Mouse (Mus musculus): Measurements from ENCODE around the gene Cfap161.

The Cfap161 gene

DNA sequence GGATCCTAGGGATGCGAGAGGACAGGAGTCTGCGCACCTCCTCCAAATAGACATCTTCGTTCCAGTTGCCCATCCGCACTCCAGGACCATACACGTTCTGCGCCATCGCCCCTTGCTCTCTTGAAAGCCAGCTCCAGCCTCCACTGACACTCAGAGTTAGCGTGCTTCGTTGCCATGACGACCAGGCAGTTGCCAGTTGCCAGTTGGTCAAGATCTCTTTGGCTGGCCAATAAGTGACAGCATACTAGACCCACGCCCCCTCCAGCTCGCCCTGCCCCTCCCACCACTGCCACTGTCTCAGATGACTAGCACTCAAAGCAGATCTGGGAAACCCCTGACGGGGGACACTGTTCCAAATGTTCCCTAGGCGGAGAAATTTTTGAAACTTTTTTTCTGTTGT, at the start of gene Cfap161:
Cfap161 (minus strand) TSS at position 176 of the 400 bp plus-strand sequence.
- peak; percentile 76 for DNase-seq (ENCODE audit: low spot score)

DNA sequence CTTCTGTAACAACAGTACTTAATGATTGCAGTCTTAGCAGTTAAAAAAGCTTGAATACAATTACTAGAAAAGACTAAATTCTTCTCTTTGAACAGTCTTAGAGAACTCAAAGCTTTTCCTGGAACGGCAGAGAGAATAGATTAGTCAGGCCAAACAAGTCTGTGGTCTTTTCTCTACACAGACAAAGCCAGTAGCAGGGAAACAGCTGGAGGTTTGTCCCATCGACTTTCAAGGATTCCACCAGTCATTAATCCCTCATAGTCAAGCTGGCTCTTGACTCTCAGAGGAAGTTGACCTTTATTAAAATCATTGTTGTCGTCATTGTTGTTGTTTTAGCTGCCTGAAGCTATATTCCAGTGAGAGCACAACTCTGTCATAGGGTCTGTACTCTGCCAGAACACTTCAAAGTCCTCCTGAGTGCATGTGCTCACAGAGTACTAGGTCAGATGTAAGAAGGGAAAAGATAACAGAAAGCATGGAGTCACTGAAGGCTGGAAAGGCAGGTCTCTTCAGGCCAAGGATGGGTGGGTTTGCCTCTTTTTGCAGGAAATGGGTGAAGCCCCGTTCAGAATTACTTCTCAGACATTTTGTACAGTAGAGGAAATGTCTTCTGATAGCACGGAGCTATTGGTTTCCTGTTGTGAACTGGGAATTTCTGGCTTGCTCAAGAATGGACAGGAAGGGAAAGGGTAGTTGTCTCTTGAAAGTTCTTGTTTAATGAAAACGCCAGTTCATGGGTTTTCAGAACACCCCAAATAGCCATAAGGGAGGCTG, 48.0 kb upstream of the Cfap161 start:
- DNase-seq (ENCODE audit: low spot score): no peak

DNA sequence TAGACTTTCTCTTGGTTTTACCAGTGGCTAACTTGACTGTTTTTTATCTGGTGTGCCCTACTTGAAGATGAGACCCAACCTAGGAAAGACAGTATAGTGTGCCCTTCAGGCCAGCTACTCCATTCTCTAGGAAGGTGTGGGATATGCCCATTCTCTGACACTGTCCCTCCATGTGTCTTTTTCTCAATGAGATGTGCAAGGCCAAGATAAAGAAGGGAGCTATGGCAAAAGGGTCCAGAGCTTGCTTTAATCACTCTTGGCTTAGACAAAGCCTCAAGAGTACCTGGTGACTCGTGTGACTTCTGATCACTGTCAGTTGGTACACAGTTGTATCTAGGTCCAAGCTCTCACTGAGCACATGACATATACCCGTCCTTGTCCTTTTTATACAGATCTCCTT, 45.4 kb upstream of the Cfap161 start:
- DNase-seq (ENCODE audit: low spot score): no peak

DNA sequence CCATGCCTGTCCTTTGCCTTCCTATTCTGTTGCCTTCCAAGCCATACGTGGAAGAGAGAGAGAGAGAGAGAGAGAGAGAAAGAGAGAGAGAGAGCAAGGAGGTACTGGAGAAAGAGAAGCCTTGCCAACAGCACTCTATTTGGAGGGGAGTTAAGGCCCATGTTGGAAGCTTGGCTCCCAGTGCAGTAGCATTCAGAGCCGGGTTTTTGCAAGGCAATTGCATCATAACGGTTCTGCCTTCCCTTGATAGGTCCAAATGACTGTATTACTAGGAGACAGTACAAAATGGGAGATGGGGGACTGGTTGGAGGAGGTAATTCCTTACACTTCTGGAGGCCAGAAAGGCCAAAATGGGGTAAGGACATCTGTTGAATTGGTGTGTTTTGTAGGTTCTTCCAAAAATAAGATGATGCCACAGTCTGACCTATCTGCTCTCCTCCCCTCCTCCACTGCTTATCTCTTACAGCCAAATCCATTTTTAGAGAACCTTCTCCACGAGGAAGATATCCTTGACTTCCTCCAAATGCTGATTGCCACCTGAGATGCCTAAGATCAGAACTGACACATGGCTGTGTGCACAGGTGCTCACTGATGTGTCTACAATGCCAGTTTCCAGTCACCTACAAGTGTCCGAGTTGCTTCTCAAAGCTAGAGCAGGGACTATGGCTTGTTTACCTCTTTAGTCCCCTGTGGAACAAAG, 44.0 kb upstream of the Cfap161 start:
- no peak for DNase-seq (ENCODE audit: low spot score)

DNA sequence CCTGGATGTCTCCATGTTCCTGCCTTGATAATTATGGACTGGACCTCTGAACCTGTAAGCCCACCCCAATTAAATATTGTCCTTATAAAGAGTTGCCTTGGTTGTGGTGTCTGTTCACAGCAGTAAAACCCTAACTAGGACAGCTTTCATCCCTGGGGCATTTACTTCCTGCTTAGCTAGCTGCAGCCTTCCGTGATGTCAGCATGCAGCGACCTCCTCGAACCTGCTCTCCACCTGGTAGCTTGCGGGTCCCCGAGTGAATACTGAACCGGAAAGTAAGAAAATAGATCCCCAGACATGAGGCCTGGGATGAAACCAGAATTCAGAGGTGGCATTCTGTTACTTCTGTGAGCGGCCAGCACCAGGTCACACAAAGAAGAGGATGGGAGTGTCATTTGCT, 34.7 kb upstream of the Cfap161 start:
- no peak for DNase-seq (ENCODE audit: low spot score)

DNA sequence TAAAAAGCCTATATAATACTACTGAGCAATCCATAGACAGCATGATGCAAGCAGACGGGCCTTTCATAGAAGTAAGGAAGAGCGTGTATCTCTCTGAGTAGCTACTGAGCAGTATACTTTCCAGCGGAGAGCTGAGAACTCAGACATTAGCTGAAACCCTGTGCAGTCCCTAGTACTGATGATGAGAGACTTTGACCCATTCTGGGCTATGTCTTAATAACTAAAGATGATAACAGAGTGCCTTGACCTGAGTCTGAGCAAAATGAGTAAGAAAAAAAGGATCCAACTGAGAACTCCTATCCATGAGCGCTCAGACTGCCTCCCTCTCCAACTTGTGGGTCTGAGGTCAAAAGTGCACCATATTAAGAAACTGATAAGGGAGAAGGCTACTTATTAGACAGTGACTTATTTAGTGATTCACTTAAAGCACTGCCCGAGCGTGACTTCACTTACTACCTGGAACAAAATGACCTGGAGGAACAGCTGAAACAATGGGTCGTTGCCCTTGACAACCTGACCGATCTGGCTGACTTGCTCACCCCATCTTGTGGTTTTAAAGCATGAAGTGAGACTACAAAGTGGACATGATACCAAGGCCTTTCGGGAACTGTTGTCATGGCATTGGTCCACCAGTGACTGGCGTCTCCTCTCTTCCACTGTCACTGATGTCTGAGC, 32.9 kb upstream of the Cfap161 start:
- DNase-seq (ENCODE audit: low spot score): no peak

DNA sequence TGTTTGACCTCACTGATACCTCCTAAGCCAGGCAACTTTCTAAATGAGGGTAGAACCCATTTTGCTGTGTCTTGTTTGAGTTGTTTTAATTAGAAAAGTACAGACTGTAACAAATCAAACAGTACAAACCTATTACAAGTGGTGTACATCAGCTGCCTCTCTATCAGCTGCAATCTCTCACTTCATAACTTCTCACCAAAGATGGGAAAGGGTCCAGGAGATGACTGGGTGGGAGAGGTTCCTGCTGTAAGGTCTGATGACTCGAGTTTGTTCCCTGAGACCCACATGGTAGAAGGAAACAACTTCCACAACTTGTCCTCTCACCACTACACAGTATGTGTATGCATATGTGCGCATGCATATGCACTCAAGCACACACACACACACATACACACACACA, 32.1 kb upstream of the Cfap161 start:
- no peak for DNase-seq (ENCODE audit: low spot score)

DNA sequence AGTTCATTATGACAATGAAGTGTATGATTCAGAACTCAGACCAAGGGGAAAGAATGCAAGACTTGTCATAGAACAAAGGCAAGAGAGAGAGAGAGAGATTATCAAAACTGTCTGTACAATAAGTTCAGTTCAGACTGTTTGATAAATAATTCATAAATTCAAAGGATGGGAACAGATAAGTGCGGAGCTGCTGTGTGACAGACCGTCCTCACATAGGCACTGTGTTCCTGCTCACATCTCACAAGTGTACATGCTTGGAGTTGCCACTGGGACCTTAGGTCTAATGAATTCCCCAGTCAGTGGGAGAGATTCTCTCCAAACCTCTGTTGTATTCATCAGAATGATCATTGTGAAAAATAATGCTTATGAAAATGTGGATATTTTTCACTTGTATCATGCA, 27.3 kb upstream of the Cfap161 start:
- no peak for DNase-seq (ENCODE audit: low spot score)

DNA sequence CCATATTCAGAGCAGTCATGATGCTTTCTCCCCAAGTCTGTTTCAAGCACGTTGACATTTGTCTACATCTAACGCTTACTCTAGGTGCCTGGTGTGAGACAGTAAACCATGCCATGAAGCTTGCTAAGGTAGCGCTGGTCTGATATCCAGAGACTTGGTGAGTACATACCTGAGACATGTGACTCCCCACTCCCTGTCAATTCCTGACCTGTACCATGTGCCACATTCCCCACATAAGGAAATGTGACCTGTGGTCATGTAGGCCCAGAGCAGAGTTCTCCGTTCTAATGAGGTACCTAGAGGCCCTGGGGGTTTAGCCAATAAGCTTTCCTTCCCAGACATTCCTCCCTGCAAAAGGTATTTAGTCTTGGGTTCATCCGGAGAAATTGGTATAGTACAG, 22.2 kb upstream of the Cfap161 start:
- no peak for DNase-seq (ENCODE audit: low spot score)

DNA sequence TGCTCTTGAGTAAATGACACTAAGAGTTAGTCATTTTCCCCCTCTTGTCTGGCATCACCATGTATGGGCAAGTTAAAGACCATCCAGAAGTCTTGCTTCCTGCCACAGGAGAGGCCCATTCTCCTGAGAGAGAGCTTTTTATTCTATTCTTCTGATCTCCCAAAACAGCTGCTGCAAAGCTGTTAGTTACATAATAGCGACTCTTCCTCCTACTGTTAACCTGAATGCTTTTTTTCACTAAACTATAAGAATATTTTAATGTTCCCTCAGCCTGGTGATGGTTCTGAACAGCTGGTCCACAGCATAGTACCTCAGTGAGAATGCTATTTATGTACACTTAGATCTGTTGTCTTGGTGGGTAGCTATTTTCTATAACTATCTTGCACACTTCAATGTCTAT, 21.0 kb upstream of the Cfap161 start:
- DNase-seq (ENCODE audit: low spot score): no peak

DNA sequence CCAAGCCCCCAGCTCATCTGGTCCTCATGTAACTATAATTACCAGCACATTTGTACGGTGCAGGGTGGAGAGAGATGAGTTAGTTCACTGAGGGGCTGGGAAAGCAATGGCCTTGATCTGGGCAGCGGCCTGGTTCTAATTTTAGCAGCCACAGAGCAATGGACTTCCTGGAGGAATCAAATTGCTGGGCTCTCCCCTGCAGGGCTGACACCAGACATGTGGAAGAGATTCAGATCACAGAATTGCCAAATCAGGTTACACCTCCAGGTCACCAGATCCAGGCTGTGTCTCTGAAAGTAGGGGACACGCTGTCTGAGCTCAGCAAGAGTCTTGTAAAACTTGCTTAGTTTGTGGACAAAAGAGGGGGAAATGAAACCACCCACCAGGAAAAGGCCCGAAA, 19.3 kb upstream of the Cfap161 start:
- peak; percentile 57 for DNase-seq (ENCODE audit: low spot score)

DNA sequence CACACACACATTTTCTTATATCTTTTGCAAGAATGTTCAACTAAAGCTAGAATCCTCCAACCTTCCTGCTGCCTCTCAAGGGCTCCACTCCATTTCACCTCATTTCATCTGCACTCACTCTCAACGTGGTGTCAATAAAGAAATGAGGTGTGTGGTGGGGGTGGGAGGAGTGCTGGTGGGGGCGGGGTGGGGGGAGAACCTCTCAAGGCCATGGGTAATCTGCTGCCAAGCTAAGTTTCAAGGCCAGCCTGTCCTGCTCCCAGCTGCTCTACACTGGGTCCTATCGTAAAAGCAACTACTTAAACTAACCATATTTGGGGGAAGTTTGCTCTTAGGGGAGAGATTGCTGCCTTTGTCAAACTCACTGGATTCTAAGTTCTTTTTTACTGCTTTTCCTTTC, 18.8 kb upstream of the Cfap161 start:
- no peak for DNase-seq (ENCODE audit: low spot score)

DNA sequence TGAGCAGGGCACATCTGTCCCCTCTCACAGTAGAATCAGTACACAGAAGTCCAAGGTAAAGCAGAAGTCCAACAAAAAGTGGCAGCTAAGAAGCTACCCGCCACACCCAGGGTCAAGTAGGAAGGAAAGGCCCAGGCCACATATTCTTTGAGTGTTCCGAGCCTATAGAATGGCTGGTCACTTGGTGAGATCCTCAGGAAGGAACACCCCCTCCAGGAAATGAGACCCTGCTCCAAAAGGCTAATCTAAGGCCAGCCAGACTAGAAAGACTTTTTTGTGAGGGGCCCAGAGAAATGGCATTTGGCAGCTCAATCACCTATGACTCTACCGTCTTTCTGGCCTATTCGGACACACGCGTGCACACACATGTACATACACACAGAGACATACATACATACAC, 18.3 kb upstream of the Cfap161 start:
- no peak for DNase-seq (ENCODE audit: low spot score)

DNA sequence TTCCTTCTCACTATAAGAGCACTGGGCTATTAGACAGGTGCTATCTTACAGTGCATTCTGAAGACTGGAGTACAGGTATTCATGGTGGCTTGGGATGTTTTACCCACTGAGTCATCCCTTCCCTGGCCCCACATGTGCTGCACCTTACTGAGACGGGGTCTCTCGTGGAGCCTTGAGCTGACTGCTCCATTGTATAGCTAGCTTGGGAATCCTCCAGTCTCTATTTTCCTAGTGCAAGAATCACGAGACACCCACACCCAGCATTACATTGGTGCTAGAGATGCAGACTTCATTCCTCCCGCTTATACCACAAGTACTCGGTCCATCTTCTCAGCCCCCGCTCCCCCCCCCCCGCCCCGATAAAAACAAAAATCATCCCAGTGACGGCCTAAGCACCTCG, 17.9 kb upstream of the Cfap161 start:
- DNase-seq (ENCODE audit: low spot score): no peak

DNA sequence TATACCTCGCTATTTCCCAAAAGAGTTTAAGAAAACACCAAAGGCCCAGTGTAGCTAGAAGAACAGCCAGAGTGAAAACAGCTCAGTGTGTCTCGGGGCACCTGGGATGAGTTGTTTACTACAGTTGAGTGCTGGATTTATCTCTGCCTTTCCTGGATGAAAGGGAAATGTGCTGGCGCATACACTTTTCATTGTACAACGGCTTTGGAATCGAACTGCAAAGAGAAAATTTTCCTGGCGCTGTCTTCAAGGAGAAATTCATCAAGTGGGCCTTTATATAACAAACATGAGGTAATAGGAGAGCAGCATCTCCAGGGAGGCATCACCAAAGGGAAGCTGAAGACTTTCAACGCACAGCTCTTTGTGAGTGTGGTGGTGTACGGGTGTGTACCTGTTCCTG, 17.2 kb upstream of the Cfap161 start:
- DNase-seq (ENCODE audit: low spot score): no peak

DNA sequence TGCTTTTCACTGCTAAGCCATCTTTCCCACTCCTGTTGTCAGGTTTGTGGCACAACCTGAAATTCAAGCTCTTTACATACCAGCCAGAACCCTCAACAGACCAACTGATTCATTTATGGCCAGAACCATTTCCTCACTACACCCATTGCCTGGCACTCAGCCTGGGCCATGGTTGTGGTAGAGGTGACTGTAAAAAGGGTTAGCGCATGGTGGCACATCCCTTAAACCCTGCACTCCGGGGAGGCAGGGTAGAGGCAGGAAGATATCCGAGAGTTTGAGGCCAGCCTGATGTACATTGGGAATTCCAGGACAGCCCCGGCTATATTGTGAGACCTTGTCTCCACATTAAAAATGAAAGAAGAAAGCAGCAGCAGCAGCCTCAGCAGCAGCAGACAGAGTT, 16.8 kb upstream of the Cfap161 start:
- DNase-seq (ENCODE audit: low spot score): no peak

DNA sequence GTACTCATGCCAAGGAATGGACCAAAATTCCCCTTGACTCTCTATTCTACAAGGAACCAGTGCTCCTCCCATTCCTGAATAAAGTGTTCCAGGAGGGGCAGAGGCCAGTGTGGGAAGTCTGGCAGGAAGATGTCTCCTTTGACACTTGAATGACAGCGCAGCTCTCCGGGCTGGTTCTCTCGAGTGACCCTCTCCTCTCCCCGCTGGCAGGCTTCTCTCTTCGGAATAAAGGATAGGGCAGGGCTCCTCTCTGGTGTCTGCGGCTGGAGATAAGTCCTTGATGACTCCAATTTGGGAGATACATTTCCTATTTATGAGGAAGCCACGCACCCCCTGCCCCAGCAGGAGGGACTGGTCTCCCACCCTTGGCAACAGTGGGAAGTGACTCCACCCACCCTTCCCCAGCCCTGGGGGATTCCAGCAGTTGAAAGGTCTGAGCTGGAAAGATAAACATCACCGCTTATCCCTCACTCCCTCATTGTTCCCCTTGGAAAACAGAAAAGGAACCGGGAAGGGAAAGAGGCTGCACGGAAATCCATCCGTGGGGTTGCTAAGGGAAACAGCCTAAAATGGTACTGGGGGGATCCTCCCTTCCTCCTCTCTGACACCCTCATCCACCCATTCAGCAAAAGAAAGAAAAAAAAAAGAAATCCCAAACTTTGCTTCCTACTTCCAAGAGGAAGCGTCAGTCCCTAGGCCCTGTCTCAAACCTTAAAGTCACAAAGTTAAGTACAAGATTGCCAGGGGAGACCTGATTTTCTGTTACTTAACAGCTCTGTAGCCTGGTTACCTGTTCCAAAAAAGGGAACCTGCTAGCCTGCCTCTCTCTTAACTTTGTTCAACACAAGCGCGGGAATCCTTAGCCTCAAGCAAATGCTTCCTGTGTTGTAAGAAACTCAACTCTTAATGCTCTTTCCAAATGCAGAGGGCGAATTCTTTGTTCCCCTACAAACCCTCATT, 15.7 kb upstream of the Cfap161 start:
- DNase-seq (ENCODE audit: low spot score): no peak

DNA sequence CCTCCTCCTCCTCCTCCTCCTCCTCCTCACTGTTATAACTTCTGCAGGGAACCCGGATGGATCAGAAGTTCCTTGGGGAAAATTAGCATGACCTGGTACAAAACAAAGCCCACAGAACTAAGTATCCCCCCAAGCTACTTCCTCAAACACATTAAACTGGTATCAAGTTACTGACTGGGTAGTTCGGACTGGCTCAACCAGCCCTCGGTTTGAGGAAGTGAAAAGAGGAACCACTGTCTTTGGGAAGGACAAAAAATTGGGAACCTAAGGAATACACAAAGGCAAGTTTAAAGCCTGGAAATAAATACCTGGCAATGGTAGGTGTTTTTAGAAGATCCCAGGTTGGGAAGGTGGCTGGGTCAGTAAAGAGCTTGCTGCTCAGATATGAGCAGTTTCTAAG, 15.0 kb upstream of the Cfap161 start:
- no peak for DNase-seq (ENCODE audit: low spot score)

DNA sequence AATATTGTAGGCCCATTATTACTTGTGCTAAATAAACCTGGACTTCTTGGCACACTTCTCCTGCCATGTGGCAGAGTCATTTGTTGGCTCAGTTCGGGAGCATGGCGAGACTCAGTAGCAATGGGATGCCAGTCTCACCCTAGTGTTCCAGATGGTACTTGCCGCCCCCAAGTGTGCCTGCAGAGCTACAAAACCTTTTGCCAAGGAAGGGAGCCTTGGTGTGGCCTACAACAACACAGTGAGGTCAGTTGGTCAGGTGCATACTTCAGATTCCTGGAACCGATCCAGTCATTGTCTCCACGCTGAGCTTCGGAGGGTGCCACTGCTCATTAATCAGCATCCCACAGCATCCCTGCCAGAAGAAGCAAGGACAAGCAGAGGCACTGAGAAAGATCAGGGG, 14.4 kb upstream of the Cfap161 start:
- DNase-seq (ENCODE audit: low spot score): no peak

DNA sequence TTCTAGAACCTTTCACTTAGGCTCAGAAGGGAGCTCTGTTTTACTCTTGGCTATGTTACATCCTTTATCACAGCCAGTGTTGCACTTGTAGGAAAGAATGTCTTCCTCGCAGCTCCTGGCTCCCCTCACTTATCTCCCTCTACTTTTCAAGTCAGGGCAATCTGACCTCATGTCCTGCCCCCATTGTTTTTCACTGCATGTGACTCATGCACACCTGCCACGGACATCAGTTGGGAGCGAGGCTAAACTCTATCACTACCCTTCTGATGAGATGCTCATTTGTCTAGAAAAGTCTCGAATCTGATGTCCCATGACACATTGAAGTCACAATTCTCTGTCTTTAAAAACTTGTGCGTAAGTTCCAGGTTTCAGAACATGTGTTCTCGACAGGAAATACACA, 12.3 kb upstream of the Cfap161 start:
- DNase-seq (ENCODE audit: low spot score): no peak

DNA sequence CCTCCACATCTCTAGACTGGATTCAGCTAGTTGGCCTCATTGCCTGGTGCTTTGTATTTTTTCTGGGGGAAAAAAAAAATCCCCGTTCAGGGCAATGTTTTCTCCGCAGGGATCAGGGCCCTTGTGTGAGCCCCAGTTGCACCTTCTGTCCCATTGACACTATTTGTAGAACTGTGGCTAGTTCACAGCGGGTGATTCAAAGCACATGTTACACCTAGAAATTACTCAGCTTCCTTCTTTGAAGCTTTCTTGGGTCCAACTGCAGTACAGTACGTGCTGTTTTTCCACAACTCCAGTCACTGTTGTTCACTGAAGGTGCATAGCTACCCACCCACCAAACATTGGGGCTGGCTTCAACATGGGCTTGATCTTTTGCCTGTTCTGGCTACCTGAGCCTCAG, 9.1 kb upstream of the Cfap161 start:
- no peak for DNase-seq (ENCODE audit: low spot score)

DNA sequence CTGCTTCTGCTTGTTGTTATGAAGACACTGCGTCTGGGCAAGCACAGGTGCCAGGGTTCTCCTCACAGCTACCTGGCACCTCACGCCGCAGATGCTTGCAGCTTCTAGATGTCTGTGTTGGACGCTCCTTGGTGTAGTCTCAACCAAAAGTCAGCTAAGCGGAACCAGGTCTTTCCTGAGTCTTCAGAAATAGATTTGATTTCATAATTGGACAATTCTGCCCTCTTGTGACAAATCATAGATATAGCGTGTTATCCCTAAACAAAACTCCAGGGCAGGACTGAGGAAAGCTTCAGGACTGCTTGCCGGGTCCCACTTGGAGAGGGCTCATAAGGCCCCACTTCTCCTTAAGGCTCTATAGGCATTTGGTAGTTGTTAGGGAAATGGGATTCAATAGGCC, 7.8 kb upstream of the Cfap161 start:
- no peak for DNase-seq (ENCODE audit: low spot score)

Measured in testis, postnatal 10 days (tissue).